Mouse (Mus musculus) erythroblast, adult 5-6 weeks (primary cell): ENCODE measurements around the gene Ppp2r5e. TPM values are rescaled to one million over a fixed set of nuclear protein-coding genes. Genes with fewer than 3 reads are reported as not detected.

Source experiments
- total RNA-seq, 2 experiments: library from RNA; stranded (forward) in 1 of 2; stranded (reverse) in 1 of 2; fragments of 150-400 nt in 1 of 2; fragments of 200-764, 138-1000 nt in 1 of 2; gene quantifications; 2 replicates each; pipeline versions ENCODE4 v1.2.3 to v1.2.4; 2015 to 2017; ENCODE audit warnings: low replicate concordance in 2 of 2

Gene Ppp2r5e
- total RNA-seq, 2 experiments from 2014 or later = 6.4 to 25.6 TPM

Other genes starting within 250 kb of the Ppp2r5e start
- not detected in 2 replicates for gene Gphb5, start 179.5 kb downstream of the Ppp2r5e start, total RNA-seq (2015; ENCODE audit: low replicate concordance)
- gene Gphb5, start 179.5 kb downstream of the Ppp2r5e start, total RNA-seq (2017; ENCODE audit: low replicate concordance) = not detected in 2 replicates
- gene Wdr89, start 73.3 kb upstream of the Ppp2r5e start, total RNA-seq (2015; ENCODE audit: low replicate concordance) = 4.8 and 5.0 TPM in 2 replicates
- 3.7 and 9.8 TPM in 2 replicates for gene Wdr89, start 73.3 kb upstream of the Ppp2r5e start, total RNA-seq (2017; ENCODE audit: low replicate concordance)
- gene Sgpp1, start 139.5 kb upstream of the Ppp2r5e start, total RNA-seq (2015; ENCODE audit: low replicate concordance) = 44.0 and 44.1 TPM in 2 replicates
- gene Sgpp1, start 139.5 kb upstream of the Ppp2r5e start, total RNA-seq (2017; ENCODE audit: low replicate concordance) = 26.3 and 31.6 TPM in 2 replicates
- 10.8 and 11.1 TPM in 2 replicates for gene Syne2, start 221.9 kb upstream of the Ppp2r5e start, total RNA-seq (2015; ENCODE audit: low replicate concordance)
- gene Syne2, start 221.9 kb upstream of the Ppp2r5e start, total RNA-seq (2017; ENCODE audit: low replicate concordance) = 6.8 and 8.5 TPM in 2 replicates